Mouse (Mus musculus): ENCODE results near the gene Nelfb. TPM values are rescaled to one million over a fixed set of nuclear protein-coding genes. Genes with fewer than 3 reads are reported as not detected.

Nelfb gene
- polyA plus RNA-seq, 1 experiment from 2014 or later: 102 TPM

DNA sequence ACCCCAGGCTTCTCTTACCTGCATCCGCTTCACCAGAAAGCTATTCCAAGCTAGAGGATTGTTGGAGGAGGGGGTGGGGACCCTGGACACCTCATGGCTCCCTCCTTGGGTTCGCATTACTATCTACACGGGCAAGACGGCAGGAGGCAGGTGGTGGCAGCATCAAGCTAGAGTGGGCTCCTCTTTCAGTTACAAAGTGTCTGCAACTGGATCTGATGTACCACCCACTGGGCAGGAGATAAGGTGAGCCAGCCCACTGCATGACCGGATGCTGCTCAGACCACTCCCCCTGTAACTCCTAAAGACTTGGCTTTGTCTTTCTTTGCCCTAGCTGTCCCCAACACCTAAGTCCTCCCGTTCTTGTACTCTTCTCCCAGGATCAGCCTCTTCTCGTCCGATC, 25.3 kb upstream of the Nelfb start, which contains the start of gene Rnf224:
TSS of gene Rnf224 (minus strand) at position 174 of the 400 bp plus-strand sequence.
- Histone ChIP-seq H3K27me3 (ENCODE audit: control insufficient read depth, insufficient read depth, low read length) (0 out of 2 replicates have a peak, but pooled peaks cover 3% of the 10 kb centered on the region), H3K36me3 (ENCODE audit: control insufficient read depth, insufficient read depth, low read length) (no peaks in the 10 kb centered on the region), H3K27ac (ENCODE audit: low read length) (no peak within 1 kb of the TSS), H3K9me3 (ENCODE audit: control insufficient read depth, low read depth, low read length) (no peaks in the 10 kb centered on the region), H3K4me3 (ENCODE audit: low read depth, low read length) (no peak within 1 kb of the TSS), H3K9ac (replicated peaks; ENCODE audit: low read depth, low read length) (no peak within 1 kb of the TSS; the same call in 1 of the 2 replicates), H3K4me1 (ENCODE audit: control insufficient read depth, insufficient read depth, low read length) (peaks cover 16% of the 10 kb centered on the region; the same call in 1 of the 2 replicates), H3K4me2 (replicated peaks; ENCODE audit: low read depth, low read length) (no peak within 1 kb of the TSS)
- WGBS: 34% methylated on average over 8 of the region's 8 CpGs
- no peak for ATAC-seq (ENCODE audit: insufficient number of reproducible peaks, insufficient read depth, low FRiP score, low read depth)

DNA sequence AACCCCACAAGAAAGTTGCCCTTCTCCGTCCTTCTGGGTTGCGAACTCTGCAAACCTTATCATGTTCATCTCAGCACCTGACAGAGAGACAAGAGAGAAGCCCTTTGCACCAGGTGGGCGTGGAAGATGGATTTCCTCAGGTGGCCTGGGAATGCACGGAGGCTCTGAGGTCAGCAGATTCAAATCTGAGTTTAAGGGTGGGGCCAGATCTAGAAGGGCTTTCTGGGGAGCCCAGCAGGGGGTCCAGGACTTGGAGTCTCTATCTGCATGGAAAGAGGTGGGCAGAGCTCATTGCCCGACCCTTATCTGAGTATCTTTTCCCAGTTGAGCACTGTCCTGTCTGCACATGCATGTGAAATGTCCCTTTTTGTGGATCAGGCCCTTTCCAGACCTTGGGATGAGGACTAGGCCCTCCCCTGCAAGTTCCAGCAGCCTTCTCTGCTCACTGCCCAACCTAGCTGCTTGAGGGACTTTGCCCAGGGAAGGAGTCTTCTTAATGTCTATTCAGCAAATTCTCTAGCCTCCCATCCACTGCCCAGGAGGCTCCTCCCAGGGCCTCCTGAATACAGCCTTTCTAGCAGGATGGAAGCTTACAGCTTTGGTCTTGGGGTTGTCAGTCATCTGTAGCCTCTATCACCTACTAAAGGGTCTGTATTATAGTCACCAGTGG, 23.4 kb upstream of the Nelfb start:
- no peak for ATAC-seq (ENCODE audit: insufficient number of reproducible peaks, insufficient read depth, low FRiP score, low read depth)
- H3K4me3 ChIP-seq (ENCODE audit: low read depth, low read length): no peak overlapping the region
- no peak overlapping the region for H3K4me2 ChIP-seq (replicated peaks; ENCODE audit: low read depth, low read length)
- H3K27me3 ChIP-seq (ENCODE audit: control insufficient read depth, insufficient read depth, low read length): no peaks in the 10 kb centered on the region
- H3K9me3 ChIP-seq (ENCODE audit: control insufficient read depth, low read depth, low read length): no peaks in the 10 kb centered on the region
- H3K4me1 ChIP-seq (ENCODE audit: control insufficient read depth, insufficient read depth, low read length): 0 out of 2 replicates have a peak, but pooled peaks cover 4% of the 10 kb centered on the region
- H3K9ac ChIP-seq (replicated peaks; ENCODE audit: low read depth, low read length): no peak overlapping the region
- H3K36me3 ChIP-seq (ENCODE audit: control insufficient read depth, insufficient read depth, low read length): no peaks in the 10 kb centered on the region
- 56% methylated on average over 5 of the region's 5 CpGs for WGBS
- no peak overlapping the region for H3K27ac ChIP-seq (ENCODE audit: low read length)

DNA sequence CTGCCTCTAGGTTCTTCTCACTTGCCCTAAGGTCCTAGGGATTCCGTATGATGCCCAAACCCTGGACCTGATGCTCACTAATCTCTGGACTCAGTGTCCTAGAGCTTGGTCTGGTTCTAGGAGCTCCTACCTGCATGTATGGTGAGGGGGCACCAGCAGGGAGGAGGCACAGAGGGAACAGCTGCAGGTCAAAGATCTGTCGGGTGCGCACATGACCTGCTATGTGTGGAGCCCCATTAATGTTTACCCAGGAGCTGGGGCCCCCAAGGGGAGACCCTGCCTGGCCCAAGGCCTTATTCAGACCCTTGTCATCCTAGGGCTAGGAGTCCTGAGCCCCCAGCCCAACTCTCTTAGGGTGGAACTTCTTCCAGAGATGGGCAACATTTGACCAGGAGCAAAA, 22.8 kb upstream of the Nelfb start, which contains the start of gene Slc34a3:
TSS of gene Slc34a3 (minus strand) at position 315 of the 400 bp plus-strand sequence.
- 65% methylated on average over 3 of the region's 3 CpGs for WGBS
- Histone ChIP-seq H3K36me3 (ENCODE audit: control insufficient read depth, insufficient read depth, low read length) (no peaks in the 10 kb centered on the region), H3K4me2 (replicated peaks; ENCODE audit: low read depth, low read length) (no peak within 1 kb of the TSS), H3K27ac (ENCODE audit: low read length) (no peak within 1 kb of the TSS), H3K9me3 (ENCODE audit: control insufficient read depth, low read depth, low read length) (no peaks in the 10 kb centered on the region), H3K4me1 (ENCODE audit: control insufficient read depth, insufficient read depth, low read length) (0 out of 2 replicates have a peak, but pooled peaks cover 4% of the 10 kb centered on the region), H3K4me3 (ENCODE audit: low read depth, low read length) (no peak within 1 kb of the TSS), H3K27me3 (ENCODE audit: control insufficient read depth, insufficient read depth, low read length) (no peaks in the 10 kb centered on the region), H3K9ac (replicated peaks; ENCODE audit: low read depth, low read length) (no peak within 1 kb of the TSS)
- no peak for ATAC-seq (ENCODE audit: insufficient number of reproducible peaks, insufficient read depth, low FRiP score, low read depth)

DNA sequence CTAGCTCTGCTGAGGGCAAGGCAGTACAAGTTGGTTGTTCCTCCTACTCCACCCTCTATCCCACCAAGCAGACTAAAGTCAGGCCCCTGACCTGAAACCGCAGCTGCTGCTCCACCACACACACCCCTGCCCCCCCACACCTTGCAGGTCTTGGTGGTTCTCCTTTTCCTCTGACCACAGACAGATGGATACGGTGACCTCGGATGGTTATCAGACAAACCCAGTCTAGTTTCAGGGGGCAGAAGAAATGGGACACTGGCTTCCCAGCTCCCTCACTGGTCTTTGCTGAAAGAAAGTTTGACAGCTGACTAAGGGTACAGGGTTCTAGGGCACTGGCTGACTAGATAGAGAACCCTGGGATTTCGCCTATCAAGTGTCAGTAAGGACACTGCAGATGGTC, 22.1 kb upstream of the Nelfb start:
- H3K27me3 ChIP-seq (ENCODE audit: control insufficient read depth, insufficient read depth, low read length): no peaks in the 10 kb centered on the region
- H3K4me3 ChIP-seq (ENCODE audit: low read depth, low read length): no peak overlapping the region
- H3K4me1 ChIP-seq (ENCODE audit: control insufficient read depth, insufficient read depth, low read length): 0 out of 2 replicates have a peak, but pooled peaks cover 4% of the 10 kb centered on the region
- no peak overlapping the region for H3K9ac ChIP-seq (replicated peaks; ENCODE audit: low read depth, low read length)
- H3K27ac ChIP-seq (ENCODE audit: low read length): no peak overlapping the region
- 78% methylated on average over 4 of the region's 4 CpGs for WGBS
- ATAC-seq (ENCODE audit: insufficient number of reproducible peaks, insufficient read depth, low FRiP score, low read depth): no peak
- no peaks in the 10 kb centered on the region for H3K36me3 ChIP-seq (ENCODE audit: control insufficient read depth, insufficient read depth, low read length)
- no peak overlapping the region for H3K4me2 ChIP-seq (replicated peaks; ENCODE audit: low read depth, low read length)
- no peaks in the 10 kb centered on the region for H3K9me3 ChIP-seq (ENCODE audit: control insufficient read depth, low read depth, low read length)

DNA sequence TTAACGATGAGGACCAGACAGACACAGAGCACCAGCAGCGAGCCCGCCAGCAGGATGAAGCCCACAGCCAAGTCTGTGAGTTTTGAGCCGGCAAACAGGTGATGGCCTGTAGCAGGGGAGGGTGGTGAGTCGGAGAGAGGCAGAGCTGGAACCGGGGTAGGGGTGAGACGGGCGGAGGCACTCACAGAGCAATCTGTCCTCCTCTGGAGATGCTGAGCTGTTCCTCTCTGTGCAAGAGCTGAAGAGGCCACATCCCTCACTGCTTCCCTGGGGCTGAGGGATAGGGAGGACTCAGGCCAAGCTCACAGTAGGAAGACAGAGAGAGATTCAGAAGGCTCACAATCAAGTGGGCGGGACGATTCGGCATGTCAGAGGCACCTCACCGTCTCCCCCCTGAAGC, 19.7 kb upstream of the Nelfb start:
- H3K27ac ChIP-seq (ENCODE audit: low read length): no peak overlapping the region
- H3K4me2 ChIP-seq (replicated peaks; ENCODE audit: low read depth, low read length): no peak overlapping the region
- H3K9me3 ChIP-seq (ENCODE audit: control insufficient read depth, low read depth, low read length): no peaks in the 10 kb centered on the region
- H3K4me3 ChIP-seq (ENCODE audit: low read depth, low read length): no peak overlapping the region
- H3K9ac ChIP-seq (replicated peaks; ENCODE audit: low read depth, low read length): no peak overlapping the region
- no peaks in the 10 kb centered on the region for H3K27me3 ChIP-seq (ENCODE audit: control insufficient read depth, insufficient read depth, low read length)
- no peaks in the 10 kb centered on the region for H3K4me1 ChIP-seq (ENCODE audit: control insufficient read depth, insufficient read depth, low read length)
- WGBS: 57% methylated on average over 12 of the region's 12 CpGs
- no peaks in the 10 kb centered on the region for H3K36me3 ChIP-seq (ENCODE audit: control insufficient read depth, insufficient read depth, low read length)
- ATAC-seq (ENCODE audit: insufficient number of reproducible peaks, insufficient read depth, low FRiP score, low read depth): no peak

DNA sequence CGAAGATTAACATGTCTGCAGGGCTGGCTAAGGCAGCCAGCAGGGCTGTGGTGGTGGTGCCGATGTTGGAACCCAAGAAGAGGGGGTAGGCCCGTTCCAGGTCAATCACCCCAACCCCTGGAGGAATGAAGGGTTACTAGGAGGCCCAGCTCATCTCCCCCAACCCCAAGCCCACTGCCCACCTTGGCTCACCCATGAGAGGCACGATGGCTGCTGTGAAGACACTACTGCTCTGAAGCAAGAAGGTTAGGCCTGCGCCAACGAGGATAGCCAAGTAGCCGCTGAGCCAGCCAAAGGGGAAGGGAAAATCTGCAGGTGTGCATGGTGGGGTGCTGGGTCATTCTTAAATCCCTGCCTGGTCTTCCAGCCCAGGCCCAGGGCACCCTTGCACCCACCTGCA, 19.3 kb upstream of the Nelfb start:
- no peak overlapping the region for H3K27ac ChIP-seq (ENCODE audit: low read length)
- ATAC-seq (ENCODE audit: insufficient number of reproducible peaks, insufficient read depth, low FRiP score, low read depth): no peak
- H3K9me3 ChIP-seq (ENCODE audit: control insufficient read depth, low read depth, low read length): no peaks in the 10 kb centered on the region
- H3K4me2 ChIP-seq (replicated peaks; ENCODE audit: low read depth, low read length): no peak overlapping the region
- no peaks in the 10 kb centered on the region for H3K27me3 ChIP-seq (ENCODE audit: control insufficient read depth, insufficient read depth, low read length)
- peaks cover 4% of the 10 kb centered on the region; the same call in 1 of the 2 replicates for H3K4me1 ChIP-seq (ENCODE audit: control insufficient read depth, insufficient read depth, low read length)
- WGBS: 95% methylated on average over 7 of the region's 7 CpGs
- no peak overlapping the region for H3K9ac ChIP-seq (replicated peaks; ENCODE audit: low read depth, low read length)
- H3K4me3 ChIP-seq (ENCODE audit: low read depth, low read length): no peak overlapping the region
- no peaks in the 10 kb centered on the region for H3K36me3 ChIP-seq (ENCODE audit: control insufficient read depth, insufficient read depth, low read length)

DNA sequence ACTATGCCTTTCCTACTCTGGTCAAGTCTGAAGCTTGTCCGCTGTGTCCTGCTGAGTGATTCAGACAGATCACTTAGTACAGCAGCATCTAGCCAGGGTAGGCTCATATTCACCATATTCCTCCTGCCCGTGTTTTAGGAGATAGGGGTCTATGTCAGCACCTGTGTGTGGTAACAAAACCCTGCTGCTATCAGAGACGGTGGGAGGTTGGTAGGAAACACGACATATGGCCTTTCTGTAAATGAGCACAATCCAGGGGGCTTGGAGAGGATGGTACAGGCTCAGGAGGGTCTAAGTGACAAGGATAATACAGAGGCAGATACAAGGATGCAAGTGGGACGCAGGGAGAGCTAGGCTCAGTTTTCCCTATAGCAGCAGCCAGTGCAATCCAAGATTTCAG, 18.3 kb upstream of the Nelfb start:
- no peak overlapping the region for H3K9ac ChIP-seq (replicated peaks; ENCODE audit: low read depth, low read length)
- no peaks in the 10 kb centered on the region for H3K36me3 ChIP-seq (ENCODE audit: control insufficient read depth, insufficient read depth, low read length)
- H3K4me1 ChIP-seq (ENCODE audit: control insufficient read depth, insufficient read depth, low read length): peaks cover 5% of the 10 kb centered on the region; the same call in 1 of the 2 replicates
- no peak overlapping the region for H3K27ac ChIP-seq (ENCODE audit: low read length)
- H3K9me3 ChIP-seq (ENCODE audit: control insufficient read depth, low read depth, low read length): no peaks in the 10 kb centered on the region
- ATAC-seq (ENCODE audit: insufficient number of reproducible peaks, insufficient read depth, low FRiP score, low read depth): no peak
- no peak overlapping the region for H3K4me2 ChIP-seq (replicated peaks; ENCODE audit: low read depth, low read length)
- H3K4me3 ChIP-seq (ENCODE audit: low read depth, low read length): no peak overlapping the region
- WGBS: 83% methylated on average over 5 of the region's 5 CpGs
- no peaks in the 10 kb centered on the region for H3K27me3 ChIP-seq (ENCODE audit: control insufficient read depth, insufficient read depth, low read length)

DNA sequence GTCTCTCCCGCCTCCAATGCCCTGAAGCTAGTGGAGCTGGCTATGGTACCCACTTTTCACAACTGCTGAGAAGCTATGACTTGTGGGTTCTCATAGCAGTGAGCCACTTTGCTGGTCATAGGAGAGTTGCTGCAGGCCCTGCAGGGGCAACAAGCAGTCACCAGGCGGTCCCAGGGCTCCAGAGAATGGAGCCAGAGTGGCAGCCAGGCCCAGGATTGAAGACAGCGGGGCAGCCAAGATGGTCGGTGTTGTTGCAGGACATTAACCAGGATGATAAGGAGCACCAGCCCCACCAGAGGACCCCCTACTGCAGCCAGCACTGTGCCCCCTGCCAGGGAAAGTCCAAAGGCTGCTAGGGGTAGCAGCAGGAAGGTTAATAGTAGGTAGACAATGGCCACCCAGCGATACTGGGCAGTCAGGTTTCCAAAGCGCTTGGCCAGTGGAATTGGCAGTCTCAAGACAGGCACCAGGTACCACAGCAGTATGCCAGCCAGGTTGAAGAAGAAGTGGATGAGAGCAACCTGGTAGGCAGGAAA, 17.8 kb upstream of the Nelfb start:
- Histone ChIP-seq H3K9me3 (ENCODE audit: control insufficient read depth, low read depth, low read length) (no peaks in the 10 kb centered on the region), H3K4me3 (ENCODE audit: low read depth, low read length) (no peak overlapping the region), H3K9ac (replicated peaks; ENCODE audit: low read depth, low read length) (no peak overlapping the region), H3K27me3 (ENCODE audit: control insufficient read depth, insufficient read depth, low read length) (no peaks in the 10 kb centered on the region), H3K4me1 (ENCODE audit: control insufficient read depth, insufficient read depth, low read length) (peaks cover 5% of the 10 kb centered on the region; the same call in 1 of the 2 replicates), H3K27ac (ENCODE audit: low read length) (no peak overlapping the region), H3K36me3 (ENCODE audit: control insufficient read depth, insufficient read depth, low read length) (no peaks in the 10 kb centered on the region), H3K4me2 (replicated peaks; ENCODE audit: low read depth, low read length) (no peak overlapping the region; the same call in 1 of the 2 replicates)
- no peak for ATAC-seq (ENCODE audit: insufficient number of reproducible peaks, insufficient read depth, low FRiP score, low read depth)
- WGBS: 73% methylated on average over 6 of the region's 6 CpGs

All from stomach, embryonic 14.5 days (tissue).